Mouse (Mus musculus) kidney, adult 2 months (tissue): Measurements from ENCODE around the gene Thoc2. TPM values are rescaled to one million over a fixed set of nuclear protein-coding genes. Genes with fewer than 3 reads are reported as not detected.

Source experiments
- DNase-seq: peaks from one replicate; pipeline ENCODE4 v3.0.0; 2021
- H3K27ac ChIP-seq: fragments of 200-500 bp; 2 replicates; pipeline ENCODE4 v1.5.1; 2012; ENCODE audit warnings: low read depth, low read length, control low read depth, inconsistent platforms; ENCODE audit not compliant: insufficient read depth
- H3K27me3 ChIP-seq: fragments of 200-500 bp; replicated peaks from 2 replicates; pipeline ENCODE4 v1.6.1; 2012; ENCODE audit warnings: mild to moderate bottlenecking, moderate library complexity, low read length, inconsistent platforms; ENCODE audit not compliant: control insufficient read depth, insufficient read depth
- H3K36me3 ChIP-seq: fragments of 200-500 bp; 2 replicates; pipeline ENCODE4 v1.6.1; 2012; ENCODE audit warnings: mild to moderate bottlenecking, moderate library complexity, low read length, inconsistent platforms; ENCODE audit not compliant: control insufficient read depth, insufficient read depth
- H3K4me1 ChIP-seq: fragments of 200-500 bp; 2 replicates; pipeline ENCODE4 v1.6.1; 2011; ENCODE audit warnings: low read length; ENCODE audit not compliant: control insufficient read depth, insufficient read depth
- H3K4me3 ChIP-seq: fragments of 200-500 bp; 2 replicates; pipeline ENCODE4 v1.5.1; 2011; ENCODE audit warnings: mild to moderate bottlenecking, low read depth, low read length, control low read depth; ENCODE audit not compliant: insufficient read depth
- CTCF ChIP-seq: fragments of 200-500 bp; conservative IDR thresholded peaks from 2 replicates; pipeline ENCODE4 v1.5.1; 2011; ENCODE audit warnings: low read depth, mild to moderate bottlenecking, control low read depth, low read length, moderate library complexity, mixed read lengths; ENCODE audit not compliant: insufficient read depth, insufficient read length
- POLR2A ChIP-seq: fragments of 200-500 bp; IDR thresholded peaks from one replicate; pipeline ENCODE4 v1.6.1; 2011; ENCODE audit warnings: low read depth, low read length, control low read depth
- WGBS: fragments of 180-500 bp; shearing (Covaris S2); methylation state at CpG from one replicate; pipeline ENCODE4 v1.1.7; 2018; 5-methylcytosine and 5-hydroxymethylcytosine counted together
- polyA plus RNA-seq: library from polyadenylated mRNA; depleted of rRNA; stranded (reverse); fragments of >200 nt; gene quantifications from 2 replicates; pipeline ENCODE4 v1.2.3, GENCODE M21; 2012; rRNA removed

The Thoc2 gene
- polyA plus RNA-seq, 1 experiment: 6.5 TPM

GRCm38 (mm10) chrX:41793303-41793702, 127.2 kb downstream of the Thoc2 start:
- TF ChIP-seq CTCF (no peak), POLR2A (no peak)
- Histone ChIP-seq H3K36me3 (no peaks in the 10 kb centered on the region), H3K4me3 (no peak overlapping the region), H3K4me1 (no peaks in the 10 kb centered on the region), H3K27ac (no peak overlapping the region), H3K27me3 (no peaks in the 10 kb centered on the region)
- 88% methylated on average over 6 of the region's 6 CpGs for WGBS
- DNase-seq: no peak

Other genes with a start within 250 kb of the Thoc2 start
- 7.4 and 10.5 TPM in 2 replicates for gene Xiap, start 139.0 kb upstream of the Thoc2 start, polyA plus RNA-seq
- 6.8 and 8.8 TPM in 2 replicates for gene Stag2, start 228.6 kb upstream of the Thoc2 start, polyA plus RNA-seq